Mouse (Mus musculus) CH12F3 (cell line): ENCODE measurements around the gene Ttc25.
"Not testable (repeated sequence)": the region's sequence is repeated elsewhere in the genome, so short reads cannot be mapped to it uniquely, and the experiment has no call there.

Experiments used
- in situ Hi-C: fragments of 300-500 bp; cut with MboI; formaldehyde crosslinking; loops from 2 replicates; pipeline ENCODE4 v1.14.3; 2020; ENCODE audit warnings: low sequenced_read_pairs

Gene Ttc25

DNA sequence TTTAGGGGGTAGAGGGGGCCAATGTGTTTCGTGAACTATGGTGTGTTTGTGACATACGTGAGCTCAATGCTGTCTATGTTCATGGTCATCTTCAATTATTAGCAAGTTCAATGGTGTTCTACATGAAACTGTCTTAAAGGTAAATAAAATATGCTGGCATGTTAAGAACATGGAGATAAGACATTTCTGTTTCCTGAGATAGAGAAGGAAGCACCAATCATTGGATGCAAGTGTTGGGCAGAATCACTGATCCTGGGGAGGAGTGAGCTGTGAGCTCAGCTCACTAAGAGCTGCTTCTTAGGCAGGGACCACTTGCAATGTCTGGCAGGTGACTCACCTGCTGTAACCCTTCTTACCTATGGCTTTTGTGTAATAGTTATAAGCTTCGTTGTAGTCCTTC, 56.0 kb downstream of the Ttc25 start:
- in situ Hi-C loops, result no loop called here

DNA sequence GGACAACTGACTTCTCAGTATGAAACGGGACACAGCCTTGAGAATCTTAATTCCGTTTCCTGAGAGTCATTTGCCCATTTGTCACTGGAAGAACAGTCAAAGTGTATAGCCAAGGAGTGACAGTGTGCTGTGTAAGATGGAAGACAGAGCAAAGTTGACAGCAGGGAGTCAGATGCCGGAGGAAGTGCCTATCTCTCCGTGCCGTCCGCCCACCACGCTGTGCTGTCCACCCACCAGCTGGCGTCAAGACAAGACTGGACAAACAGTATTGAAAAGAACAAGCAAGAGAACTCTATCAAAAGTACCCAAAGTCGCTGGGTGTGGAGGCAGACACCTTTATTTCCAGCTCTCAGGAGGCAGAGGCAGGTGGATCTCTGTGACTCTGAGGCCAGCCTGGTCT, 57.7 kb downstream of the Ttc25 start:
- in situ Hi-C loops, result no loop called here

DNA sequence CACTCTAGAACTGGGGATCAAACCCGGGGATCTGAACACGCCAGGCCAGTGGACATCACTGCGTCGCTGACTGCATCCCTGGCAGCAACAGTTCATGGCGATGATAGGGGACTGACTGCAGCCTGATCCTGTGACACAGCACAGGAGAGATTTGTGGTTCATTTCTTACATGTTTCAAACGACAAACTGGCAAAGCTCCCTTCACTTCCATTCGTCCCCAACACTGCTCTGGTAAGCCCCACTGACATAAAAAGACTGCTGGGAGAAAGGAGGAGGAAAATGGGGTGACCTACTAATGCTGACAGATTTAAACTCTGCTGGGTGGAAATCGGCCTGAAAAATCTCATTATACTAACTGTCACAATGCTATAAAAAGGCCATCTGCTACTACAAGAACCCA, 58.4 kb downstream of the Ttc25 start:
- in situ Hi-C loops, result no loop called here

DNA sequence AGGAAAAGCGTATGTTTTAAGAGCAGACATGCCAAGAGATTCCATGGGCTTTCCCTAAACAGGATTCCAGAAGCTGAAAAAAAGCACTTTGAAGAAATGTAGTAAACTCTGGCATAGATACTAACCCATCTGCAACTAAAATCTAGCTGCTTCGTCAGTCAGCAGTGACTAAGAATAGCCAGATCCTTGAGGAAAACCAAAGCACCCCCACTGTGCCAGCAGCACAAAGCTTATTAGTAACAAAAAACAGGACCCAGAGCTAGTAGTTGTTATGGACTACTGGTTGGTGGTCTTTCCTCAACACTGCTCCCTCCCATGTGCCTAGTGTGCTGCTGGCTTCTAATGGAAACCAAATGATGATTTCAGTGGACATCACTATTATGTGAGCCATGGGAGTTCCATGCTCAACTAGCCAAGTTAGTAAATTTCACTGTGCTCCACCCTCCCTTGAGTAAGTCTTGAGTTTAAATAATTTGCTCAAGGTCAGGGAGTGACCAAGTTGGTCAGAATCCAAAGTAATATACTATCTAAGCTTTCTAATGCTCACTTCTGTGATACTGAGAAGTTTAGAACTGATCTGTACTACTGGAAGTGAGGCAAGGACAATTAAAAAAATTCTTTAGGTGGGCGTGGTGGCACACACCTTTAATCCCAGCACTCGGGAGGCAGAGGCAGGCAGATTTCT, 59.1 kb downstream of the Ttc25 start:
- in situ Hi-C loops, result no loop called here

DNA sequence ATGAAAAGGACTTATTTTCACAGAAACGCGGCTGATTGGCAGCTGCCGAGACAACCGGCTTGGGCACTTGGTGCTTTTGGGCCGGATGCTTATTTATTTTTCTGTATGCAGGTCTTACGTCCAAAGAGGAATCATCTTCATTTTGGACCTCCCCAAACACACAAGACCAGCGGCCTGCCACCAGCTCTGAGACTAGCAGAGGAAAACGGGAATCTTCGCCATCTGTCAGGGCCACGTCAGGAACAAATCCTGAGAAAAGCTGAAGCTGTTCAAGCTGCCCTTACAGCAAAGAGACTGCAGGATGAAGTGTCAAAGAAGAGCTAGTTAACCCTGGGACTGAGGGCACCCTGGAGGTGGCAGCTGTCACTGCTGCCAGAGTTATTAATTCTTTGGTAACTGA, 60.0 kb downstream of the Ttc25 start:
- in situ Hi-C loops, result no loop called here

DNA sequence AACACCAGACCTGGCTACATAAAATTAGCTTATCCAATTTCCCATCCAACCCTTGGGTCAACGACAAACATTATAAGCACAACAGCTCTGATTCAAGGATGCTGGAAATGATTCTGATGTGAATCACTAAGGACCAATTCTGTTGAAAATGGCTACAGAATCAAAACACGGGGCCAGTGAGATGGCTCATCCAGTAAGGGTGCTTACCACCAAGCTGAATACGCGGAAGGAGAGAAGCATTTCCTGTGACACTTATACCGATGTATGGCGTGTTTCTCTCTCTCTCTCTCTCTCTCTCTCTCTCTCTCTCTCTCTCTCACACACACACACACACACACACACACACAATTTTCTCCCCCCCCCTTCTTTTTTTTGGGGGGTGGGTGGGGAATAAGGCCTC, 61.7 kb downstream of the Ttc25 start:
- in situ Hi-C loops, result no loop called here

DNA sequence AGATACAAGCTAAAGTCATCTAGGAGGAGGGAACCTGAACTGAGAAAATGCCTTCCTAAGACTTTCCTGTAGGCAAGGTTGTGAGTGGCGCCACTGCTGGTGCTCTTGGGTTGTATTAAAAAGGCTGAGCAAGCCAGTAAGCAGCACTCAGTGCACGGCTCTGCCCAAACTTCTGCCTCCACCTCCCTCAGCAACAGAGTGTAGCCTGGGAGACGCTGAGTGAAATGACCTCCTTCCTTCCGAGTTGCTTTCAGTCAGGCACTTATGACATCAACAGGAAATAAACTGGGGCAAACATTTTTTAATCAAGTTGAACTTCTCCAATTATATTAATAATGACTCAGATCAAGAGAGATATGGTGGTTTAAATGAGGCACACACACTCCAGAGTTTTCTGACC, 63.4 kb downstream of the Ttc25 start:
- in situ Hi-C loops, result no loop called here

DNA sequence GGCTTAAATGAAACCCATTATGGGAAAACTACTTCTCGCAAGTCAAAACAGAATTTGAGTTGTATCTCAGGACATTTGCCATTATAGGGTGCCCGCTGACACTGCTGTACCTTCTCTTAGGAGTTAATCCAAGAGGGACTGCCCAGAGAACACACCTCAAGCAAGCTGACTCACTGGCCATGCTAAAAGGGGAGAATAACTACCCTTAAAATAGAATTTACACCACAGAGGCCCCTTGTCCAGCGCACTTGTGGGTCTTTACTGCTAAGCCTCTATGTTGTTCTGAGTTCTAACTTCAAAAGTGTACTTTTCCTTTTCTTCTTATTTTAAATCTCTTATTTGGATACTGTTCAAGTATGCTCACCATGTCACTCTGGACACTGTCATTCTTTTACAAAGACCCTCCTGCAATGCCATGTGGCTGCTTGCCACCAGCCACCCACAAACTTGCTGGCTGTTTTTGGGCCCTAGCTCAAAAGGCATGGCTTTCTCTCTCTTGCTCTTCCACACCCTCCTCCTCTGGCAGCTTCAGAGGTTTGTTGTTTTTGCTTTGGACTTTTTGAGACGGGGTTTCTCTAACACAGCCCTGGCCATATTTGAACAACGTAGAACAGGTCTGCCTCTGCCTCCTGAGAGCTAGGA, 64.1 kb downstream of the Ttc25 start:
- in situ Hi-C loops, result no loop called here

DNA sequence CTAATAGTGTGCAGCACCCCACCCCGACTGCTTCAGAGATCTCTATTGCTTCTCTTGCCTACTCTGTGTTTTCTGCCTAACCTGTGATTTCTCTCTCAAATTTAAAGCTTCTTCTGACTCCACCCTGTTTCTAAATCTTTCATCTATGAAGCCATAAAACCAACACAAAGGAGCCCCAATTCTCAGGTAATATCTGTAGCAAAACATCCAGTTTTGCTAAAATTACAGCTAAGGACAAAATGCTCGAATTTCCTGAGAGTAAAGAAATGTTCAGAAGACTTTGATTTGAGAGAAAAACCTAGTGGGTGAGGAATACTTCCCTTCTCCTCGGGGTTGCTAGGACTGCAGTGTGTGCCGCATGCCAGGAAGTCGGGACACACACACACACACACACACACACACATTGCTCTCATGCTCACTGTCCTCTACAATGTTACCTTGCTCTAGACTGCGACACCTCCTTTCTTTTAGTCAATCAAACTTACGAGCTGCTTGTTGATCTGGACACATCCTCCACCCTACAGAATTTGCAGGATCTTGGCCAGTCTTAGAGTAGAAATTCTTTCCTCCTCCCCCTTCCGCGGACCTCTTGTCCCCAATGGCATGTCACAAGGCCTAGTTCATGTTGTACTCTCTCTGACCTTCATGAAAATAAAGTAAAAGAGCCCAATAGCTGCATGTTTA, 64.7 kb downstream of the Ttc25 start:
- in situ Hi-C loops, result no loop called here

DNA sequence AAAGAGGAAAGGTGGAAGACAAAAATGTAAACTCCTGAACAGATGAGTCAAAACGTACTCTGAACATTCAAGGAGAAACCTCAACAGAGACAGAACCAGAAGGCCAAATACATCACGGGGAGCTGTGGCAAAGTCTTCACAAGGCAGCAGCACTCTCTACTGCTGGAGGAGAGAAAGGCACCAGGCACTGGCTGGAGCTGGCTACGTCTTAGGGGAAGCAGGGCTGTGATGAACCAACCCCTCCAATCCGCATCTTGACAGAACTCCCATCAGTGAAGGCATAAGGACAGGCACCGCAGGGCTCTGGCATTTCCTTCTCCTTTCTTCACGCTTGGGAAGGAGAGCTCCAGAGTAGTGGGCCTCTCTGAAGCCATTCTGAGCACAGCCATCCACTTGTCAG, 66.2 kb downstream of the Ttc25 start:
- in situ Hi-C loops, result no loop called here

DNA sequence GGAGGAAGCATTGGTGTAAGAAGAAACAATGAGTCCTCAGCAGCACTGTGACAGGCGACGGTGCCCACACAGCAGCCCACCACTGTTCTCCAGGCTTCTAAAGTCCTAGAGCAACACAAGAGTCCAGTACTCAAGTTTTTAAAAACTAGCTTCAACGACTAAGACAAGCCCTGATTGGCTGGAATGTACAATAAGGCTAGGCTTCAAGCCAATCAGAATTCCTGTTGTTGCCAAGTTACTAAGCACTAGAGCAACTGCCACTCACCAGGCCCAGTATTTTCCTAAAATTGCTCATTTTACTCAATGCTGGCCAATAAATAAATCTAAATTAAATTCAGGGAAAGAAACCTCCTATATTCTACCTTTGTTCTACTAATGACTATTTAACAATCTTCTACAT, 67.8 kb downstream of the Ttc25 start:
- in situ Hi-C loops, result no loop called here

DNA sequence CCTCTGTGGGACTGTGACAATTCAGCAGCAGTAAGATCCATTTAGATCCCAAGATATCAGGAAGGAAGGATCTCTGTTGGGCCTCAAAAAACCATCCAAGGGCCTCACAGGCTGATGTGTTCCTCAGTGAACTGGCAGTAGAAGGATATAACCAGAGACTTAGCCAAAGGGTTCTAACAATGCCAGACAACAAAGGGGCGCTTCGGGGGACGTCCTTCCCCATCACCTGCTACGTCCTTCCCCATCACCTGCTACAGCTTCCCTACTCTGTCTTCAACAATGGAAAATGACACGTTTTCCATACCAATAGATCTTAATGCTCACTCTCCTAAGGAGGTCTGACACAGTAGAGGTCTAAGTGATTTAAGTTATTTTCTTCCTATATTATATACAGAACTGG, 70.9 kb downstream of the Ttc25 start:
- in situ Hi-C loops, result no loop called here

DNA sequence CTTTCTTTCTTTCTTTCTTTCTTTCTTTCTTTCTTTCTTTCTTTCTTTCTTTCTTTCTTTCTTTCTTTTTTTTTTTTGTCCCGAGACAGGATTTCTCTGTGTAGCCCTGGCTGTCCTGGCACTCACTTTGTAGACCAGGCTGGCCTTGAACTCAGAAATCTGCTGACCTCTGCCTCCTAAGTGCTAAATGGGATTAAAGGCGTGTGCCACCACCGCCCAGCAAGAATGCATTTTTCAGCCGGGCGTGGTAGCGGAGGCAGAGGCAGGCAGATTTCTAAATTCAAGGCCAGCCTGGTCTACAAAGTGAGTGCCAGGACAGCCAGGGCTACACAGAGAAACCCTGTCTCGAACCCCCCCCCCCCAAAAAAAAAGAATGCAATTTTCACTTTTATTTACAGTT, 71.4 kb downstream of the Ttc25 start:
- in situ Hi-C loops, result not testable (repeated sequence)

DNA sequence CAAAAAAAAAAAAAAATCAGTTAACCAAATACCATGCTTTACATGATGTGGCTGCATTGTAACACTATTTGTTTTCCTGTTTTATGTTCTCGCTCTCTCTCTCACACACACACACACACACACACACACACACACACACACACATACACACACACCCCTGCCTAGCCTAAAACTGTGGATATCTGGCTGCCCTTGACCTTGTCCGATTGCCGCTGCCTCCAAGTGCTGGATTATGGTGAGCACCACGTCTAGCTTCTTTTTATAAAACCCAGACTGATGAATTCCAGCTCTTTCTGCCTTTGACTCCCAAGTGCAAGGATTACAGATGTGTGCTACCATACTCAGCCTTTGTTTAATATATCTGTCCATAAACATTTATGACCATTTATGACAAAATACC, 72.1 kb downstream of the Ttc25 start:
- in situ Hi-C loops, result no loop called here

DNA sequence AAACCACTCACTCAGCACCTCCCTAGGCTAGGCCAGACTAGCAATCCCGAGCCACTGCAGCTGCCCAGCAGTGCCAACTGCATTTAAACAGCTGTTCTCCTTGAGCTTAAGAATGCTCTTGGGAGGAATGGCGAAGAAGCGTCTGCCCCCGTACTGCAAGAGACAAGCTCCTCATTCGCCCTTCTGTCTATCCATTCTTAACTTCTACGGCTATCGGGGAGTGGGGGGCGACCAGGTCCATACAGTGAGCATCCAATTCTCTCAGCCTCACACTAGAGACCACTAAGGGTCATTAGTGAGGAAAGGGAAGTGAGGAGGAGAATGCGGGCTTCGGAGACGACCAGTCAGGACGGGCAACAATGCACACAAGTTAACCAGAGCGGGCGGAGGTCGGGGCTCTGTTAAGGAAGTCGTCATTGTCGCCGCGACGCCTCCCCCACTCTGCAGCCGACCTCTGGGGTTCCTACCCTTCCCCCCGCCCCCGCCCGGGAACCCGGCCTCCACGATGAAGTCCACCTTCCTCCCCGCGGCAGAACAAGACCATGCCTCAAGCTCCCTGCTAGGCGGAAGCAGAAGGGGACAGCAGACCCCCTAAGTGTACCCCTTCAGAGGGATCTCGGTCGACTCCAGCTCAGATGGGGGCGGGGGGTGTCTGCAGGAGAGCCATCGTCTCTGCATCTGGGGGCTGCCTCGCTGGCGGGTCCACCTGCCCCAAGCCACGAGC, 73.5 kb downstream of the Ttc25 start, which contains the start of gene Nkiras2:
Nkiras2 (plus strand) TSS at position 484 of the 724 bp plus-strand sequence.
- in situ Hi-C loops, result no loop called here

DNA sequence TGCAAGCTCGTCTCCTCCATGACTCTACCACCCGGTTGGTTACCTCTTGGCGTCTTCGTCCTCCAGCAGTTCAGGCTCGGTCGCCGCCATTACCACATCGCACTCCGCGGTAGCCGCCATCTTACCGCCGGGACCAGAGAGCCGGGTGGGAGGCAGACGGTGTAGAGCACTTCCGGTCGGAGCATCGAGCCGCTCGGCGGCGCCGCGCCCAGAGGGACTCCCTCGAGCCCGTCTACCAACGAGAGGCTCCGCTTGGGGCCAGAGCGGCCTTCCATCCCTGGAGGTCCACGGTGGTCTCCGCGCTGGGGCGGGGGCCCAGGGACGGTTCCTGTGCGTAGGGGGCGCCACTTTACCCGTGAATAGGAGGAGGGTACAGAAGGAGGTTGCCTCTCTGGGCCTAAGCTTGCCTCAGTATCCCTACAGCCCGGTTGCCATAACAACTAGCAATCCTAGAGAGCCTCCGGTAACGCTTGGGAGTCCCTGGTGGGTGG, 74.1 kb downstream of the Ttc25 start:
- in situ Hi-C loops, result no loop called here

DNA sequence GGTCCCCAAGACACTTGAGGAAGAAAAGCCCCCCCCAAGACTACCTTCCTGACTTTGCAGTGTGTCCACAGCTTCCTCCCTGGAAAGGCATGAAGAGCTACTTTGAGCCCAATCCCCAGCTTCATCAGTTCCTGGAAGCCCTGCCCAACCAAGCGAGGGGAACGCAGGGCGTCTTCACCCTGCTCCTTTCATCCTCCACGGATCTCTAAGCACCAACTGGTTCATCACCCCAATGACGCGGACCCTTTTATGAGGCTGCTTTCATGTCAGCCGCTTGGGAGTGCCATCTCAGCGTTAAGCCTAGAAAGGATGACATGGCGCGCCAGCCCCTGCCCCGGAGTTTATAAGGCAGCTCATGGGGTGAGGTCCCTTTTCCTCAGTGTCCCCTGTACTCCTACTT, 74.6 kb downstream of the Ttc25 start, which contains the start of gene Dnajc7:
Dnajc7 (minus strand) TSS at position 187 of the 400 bp plus-strand sequence.
- in situ Hi-C loops, result no loop called here
